Mouse (Mus musculus): ENCODE measurements around the gene Hmg20a. TPM values are rescaled to one million over a fixed set of nuclear protein-coding genes. Genes with fewer than 3 reads are reported as not detected.

Gene Hmg20a
- 57.2 and 58.8 TPM in 2 replicates for polyA plus RNA-seq (2015; fragmentation: Nextera tagmentation; extraction: Ambion mirVana)

GRCm38 (mm10) chr9:56417948-56418737 is at the start of gene Hmg20a, which contains the start of gene Peak1:
TSS of gene Hmg20a (plus strand) at chr9:56418609.
TSS of gene Peak1 (minus strand) at chr9:56418067.
- peak within 1 kb of the TSS; percentile 77 for H3K9ac ChIP-seq
- H3K9me3 ChIP-seq: no peaks in the 10 kb centered on the region
- peak within 1 kb of the TSS; percentile 62 for H3K4me2 ChIP-seq
- peak within 1 kb of the TSS; percentile 85 for H3K4me3 ChIP-seq
- ATAC-seq (ENCODE audit: insufficient number of reproducible peaks, low FRiP score, low TSS enrichment, low read depth): peak; percentile 95
- H3K27ac ChIP-seq: peak within 1 kb of the TSS; percentile 96
- H3K4me1 ChIP-seq: peaks cover 13% of the 10 kb centered on the region
- under 1% methylated on average over 58 of the region's 59 CpGs for WGBS
- H3K27me3 ChIP-seq: no peaks in the 10 kb centered on the region
- H3K36me3 ChIP-seq: no peaks in the 10 kb centered on the region

- Histone ChIP-seq H3K4me2 (no peak overlapping the region), H3K4me3 (no peak overlapping the region), H3K27ac (no peak overlapping the region), H3K9ac (no peak overlapping the region), H3K27me3 (no peaks in the 10 kb centered on the region), H3K9me3 (no peaks in the 10 kb centered on the region), H3K36me3 (no peaks in the 10 kb centered on the region), H3K4me1 (no peaks in the 10 kb centered on the region)
- WGBS: 55% methylated on average over 3 of the region's 3 CpGs
- no peak for ATAC-seq (ENCODE audit: insufficient number of reproducible peaks, low FRiP score, low TSS enrichment, low read depth)
Observed at GRCm38 (mm10) chr9:56368814-56369213, 49.6 kb upstream of the Hmg20a start.

- no peaks in the 10 kb centered on the region for H3K9me3 ChIP-seq
- no peak overlapping the region for H3K27ac ChIP-seq
- H3K9ac ChIP-seq: no peak overlapping the region
- no peaks in the 10 kb centered on the region for H3K27me3 ChIP-seq
- ATAC-seq (ENCODE audit: insufficient number of reproducible peaks, low FRiP score, low TSS enrichment, low read depth): no peak
- no peak overlapping the region for H3K4me3 ChIP-seq
- no peak overlapping the region for H3K4me2 ChIP-seq
- no peaks in the 10 kb centered on the region for H3K36me3 ChIP-seq
- 65% methylated on average over 5 of the region's 5 CpGs for WGBS
- peaks cover 2% of the 10 kb centered on the region; the same call in 1 of the 2 replicates for H3K4me1 ChIP-seq
Observed at GRCm38 (mm10) chr9:56370710-56371109, 47.7 kb upstream of the Hmg20a start.

DNA sequence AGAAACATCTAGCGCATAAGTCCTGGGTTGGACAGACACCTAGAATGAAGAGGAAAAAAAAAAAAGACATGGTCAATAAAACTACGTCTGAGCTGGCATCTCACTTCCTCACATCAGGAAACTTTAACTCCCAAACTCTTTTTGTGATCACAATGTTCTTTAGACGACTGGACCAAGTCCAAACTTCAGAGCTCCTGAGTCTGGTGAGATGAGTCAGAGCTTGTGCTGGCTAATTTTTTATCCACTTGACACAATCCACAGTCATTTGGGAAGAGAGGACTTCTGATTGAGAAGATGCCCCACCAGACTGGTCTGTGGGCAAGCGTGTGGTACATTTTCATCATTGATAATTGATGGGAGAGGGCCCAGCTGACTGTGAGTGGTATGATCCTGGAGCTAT is 44.0 kb upstream of the Hmg20a start:
- H3K4me1 ChIP-seq: peaks cover 2% of the 10 kb centered on the region; the same call in 1 of the 2 replicates
- 52% methylated on average over 4 of the region's 4 CpGs for WGBS
- H3K4me2 ChIP-seq: no peak overlapping the region
- no peak overlapping the region for H3K27ac ChIP-seq
- H3K4me3 ChIP-seq: no peak overlapping the region
- H3K36me3 ChIP-seq: no peaks in the 10 kb centered on the region
- H3K27me3 ChIP-seq: no peaks in the 10 kb centered on the region
- no peak for ATAC-seq (ENCODE audit: insufficient number of reproducible peaks, low FRiP score, low TSS enrichment, low read depth)
- no peak overlapping the region for H3K9ac ChIP-seq
- no peaks in the 10 kb centered on the region for H3K9me3 ChIP-seq

GRCm38 (mm10) chr9:56382786-56383185 is 35.6 kb upstream of the Hmg20a start:
- Histone ChIP-seq H3K4me1 (no peaks in the 10 kb centered on the region), H3K4me2 (no peak overlapping the region), H3K27me3 (no peaks in the 10 kb centered on the region), H3K36me3 (no peaks in the 10 kb centered on the region), H3K9me3 (no peaks in the 10 kb centered on the region), H3K4me3 (no peak overlapping the region), H3K27ac (no peak overlapping the region), H3K9ac (no peak overlapping the region)
- 65% methylated on average over 1 of the region's 1 CpGs for WGBS
- no peak for ATAC-seq (ENCODE audit: insufficient number of reproducible peaks, low FRiP score, low TSS enrichment, low read depth)

GRCm38 (mm10) chr9:56392857-56393256 is 25.6 kb upstream of the Hmg20a start:
- H3K36me3 ChIP-seq: no peaks in the 10 kb centered on the region
- no peaks in the 10 kb centered on the region for H3K27me3 ChIP-seq
- H3K4me1 ChIP-seq: no peaks in the 10 kb centered on the region
- no peak overlapping the region for H3K27ac ChIP-seq
- 87% methylated on average over 3 of the region's 3 CpGs for WGBS
- no peak overlapping the region for H3K4me3 ChIP-seq
- no peaks in the 10 kb centered on the region for H3K9me3 ChIP-seq
- H3K9ac ChIP-seq: no peak overlapping the region
- no peak for ATAC-seq (ENCODE audit: insufficient number of reproducible peaks, low FRiP score, low TSS enrichment, low read depth)
- H3K4me2 ChIP-seq: no peak overlapping the region

DNA sequence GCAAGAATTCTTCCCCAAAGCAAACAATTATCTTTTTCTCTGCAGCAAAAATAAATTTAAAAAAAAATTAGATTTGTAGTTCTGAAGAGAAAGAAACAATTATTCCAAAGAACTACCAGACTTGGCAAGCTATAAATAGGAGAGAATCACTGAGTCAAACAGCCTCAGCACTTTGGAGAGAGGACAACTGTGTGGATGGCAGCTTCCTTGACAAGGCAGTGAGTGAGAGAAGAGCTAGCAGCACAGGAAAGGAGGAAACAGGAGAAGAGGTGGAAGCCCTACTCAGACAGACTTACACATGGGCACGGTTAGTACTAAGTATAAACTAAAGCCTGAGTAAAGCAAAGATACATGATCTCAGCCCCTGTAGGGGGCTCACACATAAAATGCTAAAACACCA is 22.1 kb upstream of the Hmg20a start:
- WGBS: 57% methylated on average over 1 of the region's 1 CpGs
- H3K4me3 ChIP-seq: no peak overlapping the region
- H3K9me3 ChIP-seq: no peaks in the 10 kb centered on the region
- no peaks in the 10 kb centered on the region for H3K4me1 ChIP-seq
- no peaks in the 10 kb centered on the region for H3K36me3 ChIP-seq
- no peak for ATAC-seq (ENCODE audit: insufficient number of reproducible peaks, low FRiP score, low TSS enrichment, low read depth)
- no peaks in the 10 kb centered on the region for H3K27me3 ChIP-seq
- H3K4me2 ChIP-seq: no peak overlapping the region
- no peak overlapping the region for H3K27ac ChIP-seq
- no peak overlapping the region for H3K9ac ChIP-seq

GRCm38 (mm10) chr9:56404619-56405018 is 13.8 kb upstream of the Hmg20a start:
- 63% methylated on average over 4 of the region's 4 CpGs for WGBS
- Histone ChIP-seq H3K27ac (no peak overlapping the region), H3K4me3 (no peak overlapping the region), H3K9ac (no peak overlapping the region), H3K27me3 (no peaks in the 10 kb centered on the region), H3K4me2 (no peak overlapping the region), H3K9me3 (no peaks in the 10 kb centered on the region), H3K36me3 (no peaks in the 10 kb centered on the region), H3K4me1 (no peaks in the 10 kb centered on the region)
- no peak for ATAC-seq (ENCODE audit: insufficient number of reproducible peaks, low FRiP score, low TSS enrichment, low read depth)

DNA sequence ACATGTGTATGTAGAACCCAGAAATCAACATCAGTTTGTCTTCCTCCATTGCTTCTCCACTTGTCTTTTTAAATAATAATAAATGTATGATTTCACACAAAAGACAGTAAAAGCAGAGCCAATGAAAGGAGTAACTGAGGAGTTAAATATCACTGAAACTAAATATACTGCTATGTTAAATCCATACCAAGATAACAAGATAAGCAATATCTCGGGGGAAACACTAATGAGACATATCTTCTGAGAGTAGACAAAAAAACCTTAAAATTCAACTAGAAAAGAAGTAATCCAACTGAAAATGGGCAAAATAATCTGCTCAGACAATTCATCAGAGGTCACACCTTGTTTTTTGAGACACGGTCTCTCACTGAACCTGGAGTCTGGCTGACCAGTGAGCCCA is 8.5 kb upstream of the Hmg20a start:
- WGBS: 86% methylated on average over 2 of the region's 2 CpGs
- H3K27ac ChIP-seq: no peak overlapping the region
- no peaks in the 10 kb centered on the region for H3K27me3 ChIP-seq
- no peaks in the 10 kb centered on the region for H3K4me1 ChIP-seq
- no peak overlapping the region for H3K9ac ChIP-seq
- no peak for ATAC-seq (ENCODE audit: insufficient number of reproducible peaks, low FRiP score, low TSS enrichment, low read depth)
- no peaks in the 10 kb centered on the region for H3K9me3 ChIP-seq
- no peak overlapping the region for H3K4me3 ChIP-seq
- no peaks in the 10 kb centered on the region for H3K36me3 ChIP-seq
- H3K4me2 ChIP-seq: no peak overlapping the region

- H3K9ac ChIP-seq: no peak overlapping the region
- 63% methylated on average over 1 of the region's 1 CpGs for WGBS
Observed at GRCm38 (mm10) chr9:56412716-56413115, 5.7 kb upstream of the Hmg20a start.

GRCm38 (mm10) chr9:56414322-56414721 is 4.1 kb upstream of the Hmg20a start:
- H3K27me3 ChIP-seq: no peaks in the 10 kb centered on the region
- no peak for ATAC-seq (ENCODE audit: insufficient number of reproducible peaks, low FRiP score, low TSS enrichment, low read depth)
- no peaks in the 10 kb centered on the region for H3K9me3 ChIP-seq
- H3K4me1 ChIP-seq: 0 out of 2 replicates have a peak, but pooled peaks cover 6% of the 10 kb centered on the region
- no peak overlapping the region for H3K9ac ChIP-seq
- H3K4me3 ChIP-seq: no peak overlapping the region
- no peaks in the 10 kb centered on the region for H3K36me3 ChIP-seq
- no peak overlapping the region for H3K27ac ChIP-seq
- H3K4me2 ChIP-seq: no peak overlapping the region

More at GRCm38 (mm10) chr9:56412716-56413115, 5.7 kb upstream of the Hmg20a start:
- Histone ChIP-seq H3K4me3 (no peak overlapping the region), H3K4me2 (no peak overlapping the region), H3K27ac (no peak overlapping the region), H3K4me1 (0 out of 2 replicates have a peak, but pooled peaks cover 6% of the 10 kb centered on the region), H3K9me3 (no peaks in the 10 kb centered on the region), H3K27me3 (no peaks in the 10 kb centered on the region), H3K36me3 (no peaks in the 10 kb centered on the region)
- ATAC-seq (ENCODE audit: insufficient number of reproducible peaks, low FRiP score, low TSS enrichment, low read depth): no peak

- Histone ChIP-seq H3K4me2 (no peak overlapping the region), H3K9me3 (no peaks in the 10 kb centered on the region), H3K4me1 (0 out of 2 replicates have a peak, but pooled peaks cover 8% of the 10 kb centered on the region), H3K27ac (no peak overlapping the region), H3K4me3 (no peak overlapping the region), H3K9ac (no peak overlapping the region), H3K27me3 (no peaks in the 10 kb centered on the region), H3K36me3 (no peaks in the 10 kb centered on the region)
- no peak for ATAC-seq (ENCODE audit: insufficient number of reproducible peaks, low FRiP score, low TSS enrichment, low read depth)
- WGBS: 78% methylated on average over 1 of the region's 1 CpGs
Observed at GRCm38 (mm10) chr9:56415393-56415792, 3.0 kb upstream of the Hmg20a start.

Measured in limb, embryonic 15.5 days (tissue).